Comparison of ENCODE assay signal across 21 mouse cellular contexts in genomic region chr5:27034858-27035257, GRCm38 (mm10).
A peak's percentile ranks its signal among the peaks of the same experiment; 100 is the strongest.
DNase-seq lines count a peak whose midpoint lies in the region; ATAC-seq lines count a peak whose summit lies in the region.
"Had no signal": no experiment of that assay in that cellular context is flagged by ENCODE, and none has a peak within 500 bp of the region (broad histone marks: within the 10 kb centered on the region; RNA-seq: fewer than 3 reads in every experiment).

No protein-coding gene starts in this region.

- no peak for DNase-seq in frontal cortex, postnatal 36 days (ENCODE audit: low spot score in 2 of 2)
- DNase-seq in heart, adult 11 months, result peak; percentile 40
- no peak for DNase-seq in heart, postnatal 36 days
- peak; percentile 60 for DNase-seq in brain, adult 2 months (ENCODE audit: low read depth, low spot score)
- DNase-seq: adrenal gland, adult 2 months; adrenal gland, adult 8-10 months; adrenal gland, postnatal 14 days; adrenal gland, postnatal 25 days; adrenal gland, postnatal 36 days; B cell, adult 2 months; cerebellum, adult 11 months; cerebellum, adult 11-12 months; cerebellum, adult 18-20 months; cerebellum, adult 2 months had no signal

- no peak overlapping the region for H3K4me2 ChIP-seq in hindbrain, embryonic 13.5 days

- ATAC-seq in frontal cortex, adult (ENCODE audit: low TSS enrichment), result peak; percentile 92
- ATAC-seq in hindbrain, embryonic 13.5 days (ENCODE audit: low FRiP score), result no peak
- ATAC-seq: activated CD4-positive, CD25-positive, alpha-beta regulatory T cell, adult 4 months; CD4-positive, CD25-positive, alpha-beta regulatory T cell, adult 4 months; Patski had no signal

- H3K36me3 ChIP-seq in hindbrain, embryonic 13.5 days, result no peaks in the 10 kb centered on the region
- H3K36me3 ChIP-seq: G1E had no signal

- 73% methylated on average over 4 of the region's 4 CpGs for WGBS in hindbrain, embryonic 13.5 days

- no peak overlapping the region for H3K27ac ChIP-seq in hindbrain, embryonic 13.5 days

- no peaks in the 10 kb centered on the region for H3K9me3 ChIP-seq in hindbrain, embryonic 13.5 days

- H3K9ac ChIP-seq in hindbrain, embryonic 13.5 days, result no peak overlapping the region

- H3K4me1 ChIP-seq in hindbrain, embryonic 13.5 days (replicated peaks), result no peaks in the 10 kb centered on the region

- no peak overlapping the region for H3K4me3 ChIP-seq in hindbrain, embryonic 13.5 days

- no peaks in the 10 kb centered on the region for H3K27me3 ChIP-seq in hindbrain, embryonic 13.5 days
- H3K27me3 ChIP-seq: CH12.LX, Patski had no signal

- intact Hi-C loops in heart, postnatal 36 days (cut with DNase I), result no loop called here

Comparison
In these comparisons a context has a peak if more than half of its experiments do, and no peak if none do; other contexts are left out.
1. DNase-seq: peak in heart, adult 11 months (single experiment) and brain, adult 2 months (single experiment); none in frontal cortex, postnatal 36 days (0 of 2) and heart, postnatal 36 days (0 of 2).